Mouse (Mus musculus): ENCODE results near the gene Slc12a9.

Gene Slc12a9

GRCm38 (mm10) chr5:137333512-137334174, at the start of gene Slc12a9:
Gene Slc12a9 (minus strand): TSS chr5:137333597.
- DNase-seq (ENCODE audit: low spot score in 2 of 2), result peak; percentile 88 to 91

GRCm38 (mm10) chr5:137381152-137381551, 47.8 kb upstream of the Slc12a9 start:
- DNase-seq (ENCODE audit: low spot score in 2 of 2), result peak; percentile 34 to 60

GRCm38 (mm10) chr5:137377603-137378002, 44.2 kb upstream of the Slc12a9 start:
- no peak for DNase-seq (ENCODE audit: low spot score in 2 of 2)

GRCm38 (mm10) chr5:137377176-137377575, 43.8 kb upstream of the Slc12a9 start:
- DNase-seq (ENCODE audit: low spot score in 2 of 2), result no peak

- DNase-seq (ENCODE audit: low spot score in 2 of 2), result no peak
Observed at GRCm38 (mm10) chr5:137376722-137377121, 43.3 kb upstream of the Slc12a9 start.

GRCm38 (mm10) chr5:137376198-137376597, 42.8 kb upstream of the Slc12a9 start:
- DNase-seq (ENCODE audit: low spot score in 2 of 2), result no peak

- DNase-seq (ENCODE audit: low spot score in 2 of 2), result no peak
Observed at GRCm38 (mm10) chr5:137375627-137376026, 42.2 kb upstream of the Slc12a9 start.

GRCm38 (mm10) chr5:137374521-137375080, 41.2 kb upstream of the Slc12a9 start:
- DNase-seq (ENCODE audit: low spot score in 2 of 2), result no peak

- DNase-seq (ENCODE audit: low spot score in 2 of 2), result no peak
Observed at GRCm38 (mm10) chr5:137373371-137373950, 40.1 kb upstream of the Slc12a9 start.

GRCm38 (mm10) chr5:137369665-137370064, 36.3 kb upstream of the Slc12a9 start:
- no peak for DNase-seq (ENCODE audit: low spot score in 2 of 2)

- DNase-seq (ENCODE audit: low spot score in 2 of 2), result no peak
Observed at GRCm38 (mm10) chr5:137358382-137358781, 25.0 kb upstream of the Slc12a9 start.

GRCm38 (mm10) chr5:137354091-137354490, 20.7 kb upstream of the Slc12a9 start:
- DNase-seq (ENCODE audit: low spot score in 2 of 2), result no peak

- DNase-seq (ENCODE audit: low spot score in 2 of 2), result no peak
Observed at GRCm38 (mm10) chr5:137352011-137352975, 18.9 kb upstream of the Slc12a9 start.

GRCm38 (mm10) chr5:137351394-137351793, 18.0 kb upstream of the Slc12a9 start:
- DNase-seq (ENCODE audit: low spot score in 2 of 2), result no peak

GRCm38 (mm10) chr5:137351058-137351380, 17.6 kb upstream of the Slc12a9 start:
- DNase-seq (ENCODE audit: low spot score in 2 of 2), result no peak

GRCm38 (mm10) chr5:137350205-137351057, 17.0 kb upstream of the Slc12a9 start:
- no peak for DNase-seq (ENCODE audit: low spot score in 2 of 2)

- DNase-seq (ENCODE audit: low spot score in 2 of 2), result peak in 1 of 2 experiments; percentile 7
Observed at GRCm38 (mm10) chr5:137349384-137350204, 16.2 kb upstream of the Slc12a9 start, which contains the start of gene Ephb4. Gene Ephb4 (plus strand): TSS chr5:137350109.

GRCm38 (mm10) chr5:137348482-137349383, 15.3 kb upstream of the Slc12a9 start:
- no peak for DNase-seq (ENCODE audit: low spot score in 2 of 2)

- DNase-seq (ENCODE audit: low spot score in 2 of 2), result no peak
Observed at GRCm38 (mm10) chr5:137347856-137348255, 14.5 kb upstream of the Slc12a9 start.

Measured in spleen, postnatal 14 days (tissue).